Mouse (Mus musculus): ENCODE measurements at regions not wholly inside any gene's neighbourhood (a gene's known extent, or its start where the extent isn't known, plus 50 kb on each side); places are given as distances from the start of the nearest gene placed in this dataset.

DNA sequence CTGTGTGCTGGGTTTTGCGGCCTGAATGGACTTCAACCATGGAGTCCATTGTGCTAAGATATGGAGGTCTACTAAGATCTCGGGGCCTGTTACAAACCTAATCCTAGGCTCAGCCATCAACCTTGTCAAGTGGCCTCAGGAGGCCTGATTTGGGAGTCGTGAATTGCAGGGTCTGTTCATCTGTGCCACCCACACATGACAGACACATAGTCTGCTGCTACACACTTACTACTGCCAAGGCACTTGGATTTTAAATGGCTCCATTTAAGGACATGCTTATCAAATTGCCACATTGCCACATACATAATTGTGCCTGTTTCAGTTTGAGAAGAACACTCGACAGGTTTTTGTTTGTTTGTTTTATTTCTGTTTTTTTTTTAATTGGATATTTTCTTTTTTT is 737.0 kb downstream of the Tmem132b start:
- DNase-seq = no peak
- intact Hi-C loops (cut with DNase I; ENCODE audit: low total_unique reads) = no loop called here

DNA sequence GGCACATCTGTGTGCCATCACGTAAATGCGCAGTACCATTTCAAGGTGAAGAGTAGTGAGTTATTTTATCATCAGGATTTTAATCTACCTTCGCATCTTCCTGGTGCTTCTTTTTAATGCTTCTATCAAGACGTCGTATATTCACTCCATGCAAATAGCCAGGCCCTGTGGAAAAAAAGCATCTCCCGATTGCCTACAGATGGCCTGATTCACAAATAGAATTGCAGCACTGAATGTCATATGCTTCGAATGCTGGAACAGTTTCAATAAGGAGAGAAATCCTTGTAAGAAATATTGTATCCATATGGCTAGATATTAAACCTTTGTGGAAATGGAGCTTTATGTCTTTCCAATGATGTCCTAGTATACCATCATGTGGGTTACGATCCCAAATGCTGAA is 742.7 kb downstream of the Tmem132b start:
- intact Hi-C loops (cut with DNase I; ENCODE audit: low total_unique reads) = no loop called here

DNA sequence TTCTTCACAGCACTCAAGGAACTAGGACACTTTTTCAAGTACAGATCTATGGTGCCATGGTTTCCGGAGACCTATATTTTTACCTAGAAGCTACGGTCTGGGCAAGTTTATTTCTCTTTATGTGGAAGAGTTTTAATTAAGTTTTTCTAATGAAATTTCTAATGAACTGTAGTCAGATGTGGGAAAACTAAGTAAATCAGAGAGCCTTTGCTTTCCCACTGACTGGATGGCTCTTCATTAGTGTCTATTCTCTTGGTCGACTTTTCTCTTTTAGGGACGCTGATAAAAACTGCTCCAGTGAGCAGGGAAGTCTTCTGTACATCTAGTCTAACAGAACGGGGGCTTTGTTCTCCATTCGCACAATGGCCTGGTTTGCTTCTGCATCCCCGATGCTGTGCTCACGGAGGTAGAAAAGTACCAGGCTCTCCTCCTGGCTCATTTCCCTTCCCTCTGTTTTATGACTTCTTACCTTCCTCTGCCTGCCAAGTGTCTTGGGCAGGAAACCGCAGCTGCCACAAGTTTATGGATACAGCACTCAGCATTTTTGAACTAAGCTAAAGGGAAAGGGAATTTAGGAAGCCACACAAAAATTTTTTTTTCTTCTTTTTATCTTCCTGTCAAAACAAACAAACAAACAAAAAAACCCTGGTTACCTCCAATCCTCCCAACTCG is 749.6 kb downstream of the Tmem132b start:
- intact Hi-C loops (cut with DNase I; ENCODE audit: low total_unique reads) = no loop called here
- no peak for DNase-seq

More for the DNA sequence above, 742.7 kb downstream of the Tmem132b start:
- no peak for DNase-seq

DNA sequence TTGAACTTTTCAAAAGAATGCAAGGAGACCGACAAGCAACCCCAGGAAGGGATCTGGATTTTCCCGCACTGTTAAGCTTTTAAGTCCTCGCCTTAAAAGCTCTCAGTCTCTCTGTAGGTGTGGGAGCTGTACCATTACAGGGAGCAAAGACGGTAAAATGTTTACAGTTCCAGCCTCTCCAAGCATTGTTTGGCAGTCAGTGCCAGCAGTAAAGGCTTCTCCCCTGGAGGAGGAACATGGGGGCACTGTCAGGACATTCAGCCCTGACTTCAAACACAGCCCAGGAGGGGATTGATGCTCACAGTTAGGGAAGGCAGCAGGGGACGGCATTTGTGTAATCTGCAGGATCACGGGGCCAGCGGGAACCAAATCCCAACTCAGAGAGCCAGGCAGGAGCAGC is 750.2 kb downstream of the Tmem132b start:
- intact Hi-C loops (cut with DNase I; ENCODE audit: low total_unique reads) = no loop called here
- DNase-seq = no peak

DNA sequence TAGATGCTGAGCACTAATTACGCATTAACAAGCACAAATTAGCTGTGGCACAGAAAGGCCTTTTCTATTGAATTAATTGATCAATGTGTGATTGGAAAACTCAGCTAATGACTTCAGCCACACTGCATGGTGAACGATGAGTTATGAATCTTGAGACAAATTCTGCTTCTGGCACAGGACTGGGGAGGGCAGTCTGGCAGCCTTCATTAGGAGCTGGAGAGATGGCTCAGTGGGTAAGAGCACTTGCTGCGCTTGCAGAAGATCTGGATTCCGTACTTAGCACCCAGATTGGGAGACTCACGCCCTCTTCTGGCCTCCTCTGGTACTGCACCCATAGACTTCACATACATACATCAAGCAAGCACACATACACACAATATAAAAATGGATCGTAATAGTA is 793.3 kb downstream of the Tmem132b start:
- no peak for DNase-seq
- intact Hi-C loops (cut with DNase I; ENCODE audit: low total_unique reads) = no loop called here

DNA sequence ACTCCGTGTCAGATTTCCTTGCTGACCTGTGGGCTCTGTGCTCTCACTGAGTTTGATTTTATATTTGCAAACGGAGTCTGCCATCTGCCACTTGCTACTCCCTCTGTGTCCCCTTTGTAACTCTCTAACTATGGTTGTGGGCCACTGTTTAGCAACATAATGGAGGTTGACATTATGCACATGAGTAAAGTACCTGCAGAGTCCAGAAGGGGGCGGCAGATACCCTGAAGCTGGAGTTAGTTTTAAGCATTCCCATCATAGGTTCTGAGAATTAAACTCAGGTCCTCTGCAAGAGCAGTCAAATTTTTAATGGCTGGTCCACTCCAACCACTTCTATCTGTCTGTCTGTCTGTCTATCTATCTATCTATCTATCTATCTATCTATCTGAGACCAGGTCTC is 796.7 kb downstream of the Tmem132b start:
- DNase-seq = no peak

DNA sequence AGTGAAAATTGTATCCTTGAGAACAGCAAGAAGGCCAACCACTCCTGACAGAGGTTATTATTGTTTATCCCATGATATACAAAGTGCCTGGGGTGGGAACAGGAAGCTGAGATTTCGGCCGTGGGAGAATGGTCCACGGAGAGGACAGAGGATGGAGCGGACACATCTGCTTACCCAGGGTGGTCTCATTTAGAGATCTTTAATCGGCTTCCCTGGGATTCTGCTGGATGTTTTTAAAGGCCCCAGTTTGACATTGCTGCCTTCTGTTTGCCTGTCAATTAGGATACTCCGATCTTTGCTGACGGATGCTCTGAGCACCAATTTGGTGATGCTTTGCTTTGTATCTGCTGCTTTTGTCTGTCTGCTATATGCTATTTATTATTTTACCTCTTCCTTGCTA is 803.5 kb downstream of the Tmem132b start:
- intact Hi-C loops (cut with DNase I; ENCODE audit: low total_unique reads) = no loop called here
- DNase-seq = no peak

More for the DNA sequence above, 796.7 kb downstream of the Tmem132b start:
- intact Hi-C loops (cut with DNase I; ENCODE audit: low total_unique reads) = no loop called here

DNA sequence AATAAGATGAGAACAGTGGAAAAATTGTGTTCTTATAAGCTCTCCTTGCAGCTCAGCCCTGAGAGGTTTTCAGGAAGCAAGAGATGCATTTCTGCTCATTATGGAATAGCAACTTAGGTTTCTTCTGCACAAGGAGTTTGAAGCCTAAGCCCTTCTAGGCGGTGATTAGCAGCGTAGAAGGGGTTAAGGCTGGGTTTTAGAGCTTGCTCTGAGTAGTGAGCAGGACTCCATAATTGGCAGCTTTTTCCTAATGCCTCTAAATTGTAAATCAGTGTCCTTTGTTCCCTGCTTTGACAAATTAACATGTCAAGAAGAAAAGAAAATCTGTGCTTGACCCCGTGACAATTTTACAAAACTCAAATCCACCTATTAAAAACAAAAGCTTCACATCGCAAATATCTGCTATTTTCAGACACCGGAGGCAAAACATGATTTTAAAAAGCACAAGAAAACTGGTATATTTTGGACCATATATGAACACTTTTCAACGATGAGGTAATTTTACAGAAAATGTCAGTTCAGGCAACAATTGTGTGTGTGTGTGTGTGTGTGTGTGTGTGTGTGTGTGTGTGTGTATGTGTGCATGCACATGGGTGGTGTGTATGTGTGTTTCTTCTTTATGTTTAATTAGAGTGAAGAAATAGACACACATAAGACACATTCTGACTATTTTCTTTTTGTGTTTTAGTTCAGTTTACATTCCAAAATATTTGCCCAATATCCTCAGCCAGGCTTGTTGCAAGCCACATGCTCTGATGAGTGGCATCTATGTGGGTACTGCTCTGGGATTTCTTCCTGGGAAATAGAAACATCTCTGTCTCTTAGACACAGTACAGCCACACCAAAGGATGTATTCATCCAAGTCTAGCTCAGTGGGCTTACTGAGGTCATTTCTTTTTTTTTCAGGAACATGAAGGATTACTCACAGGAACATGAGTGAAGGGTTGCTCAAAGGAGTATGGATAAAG is 804.3 kb downstream of the Tmem132b start:
- intact Hi-C loops (cut with DNase I; ENCODE audit: low total_unique reads) = no loop called here
- DNase-seq = no peak

DNA sequence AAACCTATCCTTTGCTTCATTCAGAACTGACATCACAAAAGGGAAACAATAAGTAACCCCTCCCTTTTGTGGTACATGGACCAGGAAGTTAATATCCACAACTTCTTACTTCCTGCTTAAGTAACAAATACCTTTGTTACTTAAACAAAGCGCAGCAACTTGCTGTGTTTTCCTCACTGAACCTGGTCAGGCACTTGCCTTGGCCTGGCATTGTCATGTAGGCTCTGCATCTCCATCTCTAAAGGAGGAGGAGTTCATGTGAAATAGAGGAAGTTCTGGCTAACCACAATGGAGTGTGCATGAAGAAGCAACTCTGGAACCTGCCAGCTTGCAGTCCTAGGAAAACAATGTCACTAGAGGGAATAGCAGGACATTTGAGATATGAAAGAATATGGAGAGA is 806.3 kb downstream of the Tmem132b start:
- intact Hi-C loops (cut with DNase I; ENCODE audit: low total_unique reads) = no loop called here
- DNase-seq = no peak

DNA sequence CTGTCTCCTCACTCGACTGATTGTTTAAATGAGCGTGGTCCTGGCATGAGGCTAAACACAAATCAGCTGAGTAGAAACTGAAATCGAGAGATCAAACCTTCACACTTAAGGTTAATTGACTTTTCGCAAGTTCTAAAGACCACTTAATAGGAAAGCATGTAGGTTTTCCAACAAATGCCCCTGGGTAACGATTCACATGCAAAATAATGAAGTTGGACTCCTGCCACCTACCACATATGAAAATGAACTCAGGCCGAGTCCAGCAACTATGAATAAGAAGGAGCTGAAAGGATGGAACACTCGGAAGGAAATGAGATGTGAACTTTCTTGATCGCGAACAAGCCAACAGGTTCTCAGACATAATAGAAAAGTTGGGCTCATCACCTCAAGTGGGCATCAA is 812.0 kb downstream of the Tmem132b start:
- intact Hi-C loops (cut with DNase I; ENCODE audit: low total_unique reads) = no loop called here
- DNase-seq = no peak

DNA sequence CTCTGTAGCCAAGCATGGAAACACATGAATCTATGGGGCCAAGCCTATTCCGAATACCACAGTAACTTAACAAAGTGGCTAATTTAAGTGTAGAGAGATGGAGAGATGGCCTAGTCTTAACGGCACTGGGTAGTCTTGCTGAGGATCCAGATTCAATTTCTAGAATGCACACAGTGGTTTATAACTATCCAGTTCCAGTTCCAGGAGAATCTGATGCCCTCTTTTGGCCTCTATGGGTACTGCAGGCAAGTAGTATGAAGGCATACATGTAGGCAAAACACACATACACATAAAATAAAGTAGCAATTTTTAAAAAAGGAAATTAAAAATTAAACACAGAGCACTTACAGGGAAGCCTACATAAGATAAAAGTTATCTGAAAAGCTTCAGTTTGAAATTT is 819.4 kb downstream of the Tmem132b start:
- intact Hi-C loops (cut with DNase I; ENCODE audit: low total_unique reads) = no loop called here
- DNase-seq = no peak

DNA sequence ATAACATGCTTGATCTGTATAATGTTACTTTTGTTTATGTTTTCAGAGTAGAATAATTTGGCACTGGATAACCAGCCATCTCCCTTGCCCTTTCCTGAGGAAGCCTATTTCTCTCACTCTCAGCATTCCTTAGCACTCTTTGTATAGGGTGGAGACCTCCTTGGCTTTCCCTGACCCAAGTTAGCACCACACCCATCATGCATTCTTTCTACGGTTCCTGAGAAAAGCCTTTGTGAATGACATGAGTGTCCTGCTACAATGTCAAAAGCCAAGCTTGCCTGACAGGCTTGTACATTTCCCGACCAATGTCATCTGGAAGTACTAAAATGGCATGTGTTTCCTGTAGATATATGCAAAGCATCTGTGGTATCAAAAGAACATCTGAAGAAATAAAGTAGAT is 837.9 kb downstream of the Tmem132b start:
- intact Hi-C loops (cut with DNase I; ENCODE audit: low total_unique reads) = no loop called here
- DNase-seq = no peak

DNA sequence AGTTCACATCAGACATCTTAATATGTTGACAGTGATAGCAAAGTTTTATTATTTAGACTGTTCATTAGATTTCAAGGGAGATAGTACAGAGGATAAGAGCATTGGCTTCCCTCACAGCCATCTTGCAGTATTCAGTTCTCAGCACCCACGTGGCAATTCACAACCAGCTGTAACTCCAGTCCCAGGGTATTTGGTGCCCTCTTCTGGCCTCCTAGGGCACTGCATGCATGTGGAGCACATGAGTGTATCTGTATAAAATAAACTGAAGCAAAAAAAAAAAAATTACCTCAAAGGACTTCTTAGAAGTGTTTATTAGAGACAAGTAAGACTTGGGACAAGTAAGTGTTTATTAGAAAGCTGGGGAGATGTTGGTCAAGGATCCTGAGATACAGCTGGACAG is 849.3 kb upstream of the Tmem132c start:
- DNase-seq = no peak
- intact Hi-C loops (cut with DNase I; ENCODE audit: low total_unique reads) = no loop called here

DNA sequence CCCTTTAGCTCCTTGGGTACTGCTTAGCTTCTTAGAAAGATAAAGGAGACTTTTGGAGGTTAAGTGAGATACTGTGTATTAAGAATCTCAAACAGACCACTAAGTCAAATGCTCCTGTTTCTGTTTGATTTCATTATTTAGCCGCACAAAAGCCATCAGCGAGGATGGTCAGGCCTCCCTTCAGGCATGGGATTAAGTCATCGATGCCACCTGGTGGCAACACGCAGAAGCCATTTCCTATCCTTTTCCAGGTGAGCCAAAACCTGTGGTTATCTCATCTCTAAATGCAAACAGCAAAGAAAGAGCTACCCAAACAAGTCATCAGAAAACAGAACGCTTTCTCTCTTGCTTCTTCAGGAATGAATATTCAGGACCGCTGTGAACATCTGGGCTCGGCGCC is 846.3 kb upstream of the Tmem132c start:
- DNase-seq = no peak
- intact Hi-C loops (cut with DNase I; ENCODE audit: low total_unique reads) = no loop called here

DNA sequence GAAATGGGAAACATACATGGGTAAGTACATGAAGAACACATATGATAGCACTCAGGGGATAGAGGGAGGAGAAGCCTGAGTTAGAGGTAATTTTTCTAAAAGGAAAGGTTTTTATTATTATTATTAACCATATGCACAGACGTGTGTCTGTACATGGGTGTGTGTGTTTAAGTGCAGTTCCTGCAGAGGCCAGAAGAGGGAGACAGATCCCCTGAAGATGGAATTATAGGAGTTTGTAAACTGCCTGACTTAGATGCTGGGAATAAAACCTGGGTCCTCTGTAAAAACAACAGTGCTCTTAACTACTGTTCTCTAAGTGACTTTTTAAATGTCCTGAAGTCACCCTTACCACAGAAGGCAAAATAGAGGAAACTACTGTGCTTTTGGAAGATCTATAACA is 809.9 kb upstream of the Tmem132c start:
- no peak for DNase-seq
- intact Hi-C loops (cut with DNase I; ENCODE audit: low total_unique reads) = no loop called here

DNA sequence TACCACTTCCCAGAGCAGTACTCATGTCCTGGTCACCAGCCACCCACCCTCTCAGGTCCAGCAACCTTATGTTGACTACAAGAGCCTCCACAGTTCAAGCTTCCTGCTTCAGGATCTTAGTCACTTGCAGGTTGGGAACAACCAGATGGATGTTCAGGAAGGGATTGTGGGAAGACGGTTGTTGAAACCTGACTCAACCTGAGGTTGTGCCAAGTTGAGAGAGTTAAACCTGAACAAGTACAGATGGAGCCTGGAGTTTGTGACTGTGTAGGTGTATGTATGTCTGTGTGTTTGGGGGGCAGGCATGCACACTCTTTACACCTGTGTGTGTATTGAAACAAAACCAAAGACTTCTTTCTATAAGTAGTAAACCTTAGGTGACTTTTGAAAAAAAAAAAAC is 802.9 kb upstream of the Tmem132c start:
- no peak for DNase-seq
- intact Hi-C loops (cut with DNase I; ENCODE audit: low total_unique reads) = no loop called here

DNA sequence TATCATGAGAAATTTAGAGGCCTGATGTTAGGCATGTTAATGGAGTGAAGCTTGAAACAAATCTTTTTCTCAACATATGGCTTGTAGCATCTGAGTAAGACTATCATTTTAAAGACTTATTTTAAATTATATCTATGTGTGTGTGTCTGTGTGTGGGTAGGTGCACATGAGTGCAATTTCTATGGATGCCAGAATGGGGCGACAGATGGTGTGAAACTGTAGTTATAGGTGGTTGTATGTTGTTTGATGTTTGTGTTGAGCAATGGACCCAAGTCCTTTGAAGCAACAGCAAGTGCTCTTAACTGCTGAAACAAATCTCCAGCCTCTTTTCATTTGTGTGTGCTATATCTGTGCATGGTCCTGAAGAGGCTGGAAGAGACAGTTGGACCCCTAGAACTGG is 801.1 kb upstream of the Tmem132c start:
- no peak for DNase-seq
- intact Hi-C loops (cut with DNase I; ENCODE audit: low total_unique reads) = no loop called here

DNA sequence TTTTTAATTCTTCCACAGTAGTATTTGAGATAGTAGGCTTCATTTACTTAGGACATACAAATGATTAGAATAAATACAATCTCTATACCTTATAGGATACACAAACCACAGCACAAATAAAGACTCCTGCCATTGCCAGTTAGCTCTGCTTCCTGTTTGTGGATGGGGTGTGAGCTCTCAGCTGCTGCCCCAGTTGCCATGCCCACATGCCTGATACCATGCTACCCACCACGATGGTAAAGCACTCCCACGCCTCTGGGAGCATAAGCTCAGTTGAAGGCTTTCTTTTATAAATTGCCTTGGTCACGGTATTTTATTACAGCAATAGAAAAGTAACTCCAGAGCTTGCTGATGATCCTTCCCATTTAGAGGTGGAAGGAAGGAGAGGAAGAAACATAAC is 765.8 kb upstream of the Tmem132c start:
- DNase-seq = no peak
- intact Hi-C loops (cut with DNase I; ENCODE audit: low total_unique reads) = no loop called here

DNA sequence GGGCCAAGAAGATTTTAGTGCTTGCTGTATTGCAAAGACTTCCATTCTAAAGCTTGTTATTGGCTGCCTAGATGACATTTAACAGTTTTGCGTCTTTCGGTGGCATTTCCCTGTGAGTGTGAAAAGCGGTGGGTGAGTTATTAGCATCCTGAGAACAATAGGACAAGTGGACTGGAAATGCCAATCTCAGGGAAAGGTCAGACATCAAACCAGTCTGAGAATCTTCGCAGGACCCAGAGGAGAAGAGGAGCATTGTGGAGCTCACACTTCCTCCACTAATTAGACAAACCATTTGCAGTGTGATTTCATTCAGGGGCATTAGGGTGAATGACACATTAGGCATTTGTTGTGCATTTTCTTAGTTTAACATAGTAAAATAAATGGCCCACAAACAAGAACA is 719.5 kb upstream of the Tmem132c start:
- intact Hi-C loops (cut with DNase I; ENCODE audit: low total_unique reads) = no loop called here

DNA sequence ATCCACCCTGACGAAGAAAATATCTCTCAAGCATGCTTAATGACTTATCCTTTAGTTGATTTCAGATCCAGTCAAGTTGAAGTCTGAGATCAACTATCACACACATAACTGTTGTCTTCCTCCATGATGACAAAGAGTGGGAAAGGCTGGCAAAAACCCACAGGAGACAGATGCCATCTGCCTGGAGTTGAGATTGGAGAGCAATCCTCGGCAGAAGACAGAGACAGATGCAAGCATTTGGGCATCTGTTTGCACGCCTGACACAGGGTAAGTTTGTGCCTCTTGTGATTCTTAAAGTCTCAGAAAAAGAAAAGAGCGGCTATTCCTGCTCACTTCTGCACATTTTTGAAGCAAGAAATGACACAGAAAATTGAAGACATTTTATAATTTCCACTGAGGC is 715.7 kb upstream of the Tmem132c start:
- DNase-seq = no peak
- intact Hi-C loops (cut with DNase I; ENCODE audit: low total_unique reads) = no loop called here

More for the DNA sequence above, 719.5 kb upstream of the Tmem132c start:
- DNase-seq = no peak

Data from gastrocnemius, postnatal 14 days (tissue).